Mouse (Mus musculus): ENCODE data around the gene 9930021J03Rik. TPM values are rescaled to one million over a fixed set of nuclear protein-coding genes. Genes with fewer than 3 reads are reported as not detected.
A peak's percentile ranks its signal among the peaks of the same experiment; 100 is the strongest.

The 9930021J03Rik gene
- polyA plus RNA-seq, 1 experiment from 2014 or later, result 7.5 TPM

DNA sequence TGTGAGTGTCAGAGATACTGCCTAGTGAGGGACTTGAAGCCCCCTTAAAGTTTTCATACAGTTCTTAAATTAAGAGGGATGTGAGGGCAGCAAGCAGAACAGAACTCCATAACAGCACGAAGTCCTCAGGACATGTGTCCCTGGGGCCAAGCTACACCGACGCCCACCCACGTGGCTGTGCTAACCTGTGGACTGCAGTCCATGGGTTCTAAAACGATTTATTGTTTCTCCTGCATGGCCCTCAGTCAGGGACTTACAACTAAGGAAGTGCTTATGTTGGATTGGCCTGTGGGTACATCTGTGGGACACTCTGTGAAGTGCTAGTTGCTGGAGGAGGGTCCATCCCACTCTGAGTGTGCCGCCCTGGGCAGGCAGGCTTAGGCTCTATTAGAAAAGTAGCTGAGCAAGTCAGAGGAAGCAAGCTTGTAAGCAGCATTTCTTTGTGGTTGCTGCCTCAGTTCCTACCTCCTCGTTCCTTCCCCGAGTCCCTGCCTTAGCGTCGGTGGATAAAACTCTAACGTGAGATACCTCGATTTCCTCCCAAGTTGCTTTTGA, 17.7 kb upstream of the 9930021J03Rik start:
- no peak overlapping the region for H3K4me2 ChIP-seq (ENCODE audit: low read length)
- H3K36me3 ChIP-seq (ENCODE audit: control insufficient read depth, insufficient read depth, low read length), result no peaks in the 10 kb centered on the region
- H3K4me1 ChIP-seq (replicated peaks; ENCODE audit: control insufficient read depth, insufficient read depth, low read length), result no peaks in the 10 kb centered on the region
- no peaks in the 10 kb centered on the region for H3K27me3 ChIP-seq (replicated peaks; ENCODE audit: control insufficient read depth, insufficient read depth, low read length)
- H3K27ac ChIP-seq (ENCODE audit: low read depth), result no peak overlapping the region
- H3K4me3 ChIP-seq (ENCODE audit: low read depth, low read length), result no peak overlapping the region
- DNase-seq (ENCODE audit: low spot score) (no peak), ATAC-seq (replicated peaks; ENCODE audit: low FRiP score, low TSS enrichment, low read depth) (no peak)
- no peaks in the 10 kb centered on the region for H3K9me3 ChIP-seq (ENCODE audit: control insufficient read depth, low read length)
- WGBS, result 66% methylated on average over 12 of the region's 12 CpGs
- H3K9ac ChIP-seq (ENCODE audit: low read length), result no peak overlapping the region

DNA sequence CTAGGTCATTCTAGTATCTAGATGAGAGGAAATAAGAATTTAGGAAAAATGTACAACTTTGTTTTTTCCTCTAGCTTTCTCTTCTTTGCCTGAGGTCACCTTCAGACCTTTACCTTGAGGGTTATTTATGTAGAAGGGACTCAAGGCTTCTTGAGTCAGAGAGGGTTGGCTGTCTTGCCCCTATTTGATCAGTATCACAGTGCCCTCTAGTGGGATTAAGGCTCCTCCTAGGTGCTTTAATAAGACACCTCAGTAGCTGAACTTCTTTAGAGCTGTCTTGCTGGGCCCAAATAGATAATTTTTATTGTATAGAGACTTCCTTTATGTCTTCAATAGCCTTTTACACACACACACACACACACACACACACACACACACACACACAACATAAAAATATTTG, 15.2 kb upstream of the 9930021J03Rik start:
- no peak for ATAC-seq (replicated peaks; ENCODE audit: low FRiP score, low TSS enrichment, low read depth)

DNA sequence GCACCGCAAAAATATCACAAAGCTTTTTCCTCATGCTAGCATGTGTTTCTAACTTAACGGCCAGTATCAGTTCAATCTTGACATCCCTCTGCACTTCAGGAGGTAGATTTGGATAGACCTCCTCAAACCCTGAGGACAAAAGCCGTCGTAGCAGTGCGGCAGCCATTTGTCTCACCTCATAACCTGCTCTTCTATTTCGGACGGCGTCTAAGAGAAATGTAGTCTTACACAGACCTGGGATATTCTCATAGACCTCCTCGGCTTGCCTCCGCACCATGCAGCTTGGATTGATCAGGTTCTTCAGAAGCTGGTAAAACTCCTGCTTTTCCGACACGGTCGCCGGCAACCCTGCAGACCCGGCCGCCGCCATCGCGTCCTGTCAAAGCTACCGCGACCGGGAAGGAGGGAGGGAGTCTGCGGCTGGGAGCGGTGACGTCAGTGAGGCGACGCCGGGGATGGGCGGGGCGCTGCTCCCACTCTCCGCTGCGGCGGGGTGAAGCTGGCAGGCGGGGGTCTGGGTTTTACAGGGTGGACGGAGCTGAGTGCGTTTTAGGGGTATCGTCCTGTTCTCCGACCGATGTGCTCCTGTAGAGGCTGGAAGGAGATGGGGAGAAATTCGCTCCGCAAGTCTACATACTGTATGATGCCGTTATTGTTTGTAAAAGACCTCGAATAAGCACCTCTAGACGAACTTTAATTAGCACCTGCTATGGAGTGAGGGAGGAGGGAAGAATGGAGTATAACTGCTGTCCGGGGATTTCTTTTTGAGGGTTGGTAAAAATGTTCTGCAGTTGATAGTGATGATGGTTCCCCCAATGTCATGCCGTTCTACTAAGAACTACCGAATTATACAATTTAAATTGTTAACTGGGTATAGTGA, 7.0 kb upstream of the 9930021J03Rik start, which contains the start of gene Ranbp6:
Ranbp6 (minus strand) TSS at position 394 of the 880 bp plus-strand sequence.
- Histone ChIP-seq H3K4me1 (replicated peaks; ENCODE audit: control insufficient read depth, insufficient read depth, low read length) (peaks cover 10% of the 10 kb centered on the region), H3K4me3 (ENCODE audit: low read depth, low read length) (peak within 1 kb of the TSS; percentile 97), H3K4me2 (ENCODE audit: low read length) (peak within 1 kb of the TSS; percentile 79), H3K9me3 (ENCODE audit: control insufficient read depth, low read length) (no peaks in the 10 kb centered on the region), H3K27me3 (replicated peaks; ENCODE audit: control insufficient read depth, insufficient read depth, low read length) (0 out of 2 replicates have a peak, but pooled peaks cover 4% of the 10 kb centered on the region), H3K9ac (ENCODE audit: low read length) (peak within 1 kb of the TSS; percentile 80), H3K27ac (ENCODE audit: low read depth) (peak within 1 kb of the TSS; percentile 43; the same call in 1 of the 2 replicates), H3K36me3 (ENCODE audit: control insufficient read depth, insufficient read depth, low read length) (peaks cover 25% of the 10 kb centered on the region)
- DNase-seq (ENCODE audit: low spot score) (peak; percentile 94), ATAC-seq (replicated peaks; ENCODE audit: low FRiP score, low TSS enrichment, low read depth) (peak; percentile 91)
- under 1% methylated on average over 47 of the region's 47 CpGs for WGBS

More for the DNA sequence above, 15.2 kb upstream of the 9930021J03Rik start:
- H3K4me1 ChIP-seq (replicated peaks; ENCODE audit: control insufficient read depth, insufficient read depth, low read length), result no peaks in the 10 kb centered on the region
- H3K27ac ChIP-seq (ENCODE audit: low read depth), result no peak overlapping the region
- no peak overlapping the region for H3K9ac ChIP-seq (ENCODE audit: low read length)
- no peak overlapping the region for H3K4me3 ChIP-seq (ENCODE audit: low read depth, low read length)
- no peak for DNase-seq (ENCODE audit: low spot score)
- H3K27me3 ChIP-seq (replicated peaks; ENCODE audit: control insufficient read depth, insufficient read depth, low read length), result no peaks in the 10 kb centered on the region
- no peak overlapping the region for H3K4me2 ChIP-seq (ENCODE audit: low read length)
- H3K9me3 ChIP-seq (ENCODE audit: control insufficient read depth, low read length), result no peaks in the 10 kb centered on the region
- no peaks in the 10 kb centered on the region for H3K36me3 ChIP-seq (ENCODE audit: control insufficient read depth, insufficient read depth, low read length)

DNA sequence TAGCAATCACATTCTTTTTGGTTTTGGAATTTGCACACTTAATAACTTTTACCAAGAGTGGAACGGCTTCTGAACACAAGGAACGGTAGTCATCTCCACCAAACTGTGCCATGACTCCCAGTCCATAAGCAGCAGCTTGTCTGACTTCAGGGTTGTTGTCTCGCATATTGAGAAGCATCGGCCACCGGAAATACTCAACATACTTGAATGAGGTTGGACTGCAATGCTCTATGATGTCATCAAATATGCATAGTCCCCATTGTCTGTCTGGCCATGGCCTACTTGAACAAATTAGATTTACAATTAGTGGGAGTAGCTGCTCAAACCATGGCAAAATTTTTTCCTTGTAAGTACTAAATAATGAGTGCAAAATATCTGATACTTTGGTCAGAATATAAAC, 4.2 kb upstream of the 9930021J03Rik start:
- Histone ChIP-seq H3K4me2 (ENCODE audit: low read length) (no peak overlapping the region), H3K27me3 (replicated peaks; ENCODE audit: control insufficient read depth, insufficient read depth, low read length) (0 out of 2 replicates have a peak, but pooled peaks cover 4% of the 10 kb centered on the region), H3K27ac (ENCODE audit: low read depth) (no peak overlapping the region), H3K9me3 (ENCODE audit: control insufficient read depth, low read length) (no peaks in the 10 kb centered on the region), H3K4me1 (replicated peaks; ENCODE audit: control insufficient read depth, insufficient read depth, low read length) (peaks cover 10% of the 10 kb centered on the region), H3K36me3 (ENCODE audit: control insufficient read depth, insufficient read depth, low read length) (peaks cover 25% of the 10 kb centered on the region), H3K4me3 (ENCODE audit: low read depth, low read length) (no peak overlapping the region), H3K9ac (ENCODE audit: low read length) (no peak overlapping the region)
- ATAC-seq (replicated peaks; ENCODE audit: low FRiP score, low TSS enrichment, low read depth) (no peak), DNase-seq (ENCODE audit: low spot score) (no peak)
- WGBS, result 91% methylated on average over 5 of the region's 5 CpGs

DNA sequence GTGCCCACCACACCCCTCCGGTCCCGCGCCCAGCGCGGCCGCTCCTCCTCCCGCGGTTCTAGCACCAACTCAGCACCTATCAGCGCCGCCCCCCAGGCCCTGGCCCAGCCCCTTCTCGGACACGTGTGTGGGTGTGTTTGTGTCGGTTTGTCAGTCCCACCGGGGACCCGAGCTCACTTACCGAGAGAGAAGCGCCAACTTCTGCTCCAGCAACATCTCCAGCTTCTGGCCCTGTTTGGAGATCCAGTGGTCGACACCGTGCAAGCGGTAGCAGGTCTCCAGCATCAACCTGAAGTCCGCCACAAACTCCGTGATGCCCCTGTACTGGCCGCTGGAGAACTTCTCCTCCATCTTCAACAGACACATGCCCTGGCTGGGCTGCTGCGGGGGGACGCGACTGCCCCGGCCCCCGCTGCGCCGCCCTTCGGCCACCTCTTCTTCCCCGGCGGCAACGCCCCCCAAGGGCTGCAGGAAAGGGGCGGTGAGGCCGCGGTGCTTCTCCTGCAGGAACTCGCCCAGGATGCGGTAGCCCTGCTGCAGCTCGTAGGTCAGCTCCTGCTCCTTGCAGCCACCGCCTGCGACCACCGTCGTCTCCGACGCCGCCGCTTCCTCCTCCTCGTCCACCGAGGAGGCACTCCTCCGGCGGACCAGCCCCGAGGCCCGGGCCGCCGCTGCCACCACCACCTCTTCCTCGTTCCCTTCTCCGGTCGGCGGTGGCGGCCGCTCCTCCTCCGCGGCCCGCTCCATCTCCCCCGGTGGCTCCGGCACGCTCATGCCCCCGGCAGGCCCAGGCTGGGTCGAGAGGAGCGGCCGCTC, 480 bp downstream of the 9930021J03Rik start:
- Histone ChIP-seq H3K4me2 (ENCODE audit: low read length) (peak overlapping the region; percentile 76), H3K4me3 (ENCODE audit: low read depth, low read length) (peak overlapping the region; percentile 80), H3K36me3 (ENCODE audit: control insufficient read depth, insufficient read depth, low read length) (peaks cover 15% of the 10 kb centered on the region), H3K4me1 (replicated peaks; ENCODE audit: control insufficient read depth, insufficient read depth, low read length) (peaks cover 7% of the 10 kb centered on the region), H3K9me3 (ENCODE audit: control insufficient read depth, low read length) (no peaks in the 10 kb centered on the region), H3K27me3 (replicated peaks; ENCODE audit: control insufficient read depth, insufficient read depth, low read length) (no peaks in the 10 kb centered on the region), H3K9ac (ENCODE audit: low read length) (peak overlapping the region; percentile 84), H3K27ac (ENCODE audit: low read depth) (peak overlapping the region; percentile 95)
- DNase-seq (ENCODE audit: low spot score) (peak; percentile 88), ATAC-seq (replicated peaks; ENCODE audit: low FRiP score, low TSS enrichment, low read depth) (peak; percentile 56)
- 1% methylated on average over 69 of the region's 72 CpGs for WGBS

DNA sequence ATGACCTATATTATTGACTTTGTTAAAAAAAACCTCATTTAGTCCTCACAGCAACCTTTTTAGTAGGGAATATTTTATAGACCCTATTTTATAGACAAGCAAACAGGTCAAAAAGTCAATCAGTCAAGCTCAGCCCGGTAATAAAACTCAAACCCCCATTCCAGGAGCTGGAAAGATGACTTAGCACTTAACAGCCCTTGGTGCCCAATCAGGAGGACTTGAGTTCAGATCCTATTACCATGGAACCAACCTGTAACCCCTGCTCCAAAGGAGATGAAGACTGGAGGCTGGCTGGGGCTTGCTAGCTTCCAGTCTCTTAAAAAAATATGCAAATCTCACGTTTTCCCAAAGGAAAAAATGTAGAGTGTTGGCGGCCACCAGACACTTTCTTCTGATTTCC, 1.8 kb downstream of the 9930021J03Rik start:
- no peaks in the 10 kb centered on the region for H3K27me3 ChIP-seq (replicated peaks; ENCODE audit: control insufficient read depth, insufficient read depth, low read length)
- WGBS, result 39% methylated on average over 3 of the region's 3 CpGs
- H3K9me3 ChIP-seq (ENCODE audit: control insufficient read depth, low read length), result no peaks in the 10 kb centered on the region
- peaks cover 5% of the 10 kb centered on the region for H3K4me1 ChIP-seq (replicated peaks; ENCODE audit: control insufficient read depth, insufficient read depth, low read length)
- H3K9ac ChIP-seq (ENCODE audit: low read length), result no peak overlapping the region
- H3K36me3 ChIP-seq (ENCODE audit: control insufficient read depth, insufficient read depth, low read length), result 0 out of 2 replicates have a peak, but pooled peaks cover 1% of the 10 kb centered on the region
- H3K4me3 ChIP-seq (ENCODE audit: low read depth, low read length), result peak overlapping the region; percentile 80
- H3K4me2 ChIP-seq (ENCODE audit: low read length), result peak overlapping the region; percentile 76
- ATAC-seq (replicated peaks; ENCODE audit: low FRiP score, low TSS enrichment, low read depth) (no peak), DNase-seq (ENCODE audit: low spot score) (no peak)
- no peak overlapping the region for H3K27ac ChIP-seq (ENCODE audit: low read depth)

DNA sequence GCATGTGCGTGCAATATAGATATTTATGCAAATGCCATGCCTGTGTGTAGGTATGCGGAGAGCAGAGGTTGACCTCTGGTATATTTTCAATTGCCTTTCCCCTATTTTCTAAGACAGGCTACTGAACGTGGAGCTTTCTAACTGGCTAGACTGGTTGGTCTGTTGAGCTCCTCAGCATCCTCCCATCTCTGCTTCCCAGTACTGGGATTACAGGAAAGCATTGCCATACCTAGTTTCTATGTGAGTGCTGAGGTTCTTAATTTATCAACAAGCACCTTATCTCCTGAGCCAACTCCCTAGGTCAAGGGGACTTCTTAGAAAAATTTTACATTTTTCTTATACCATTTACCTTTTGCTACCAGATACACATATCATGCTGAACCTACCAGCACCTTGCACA, 8.4 kb downstream of the 9930021J03Rik start:
- 83% methylated on average over 3 of the region's 3 CpGs for WGBS
- DNase-seq (ENCODE audit: low spot score) (no peak), ATAC-seq (replicated peaks; ENCODE audit: low FRiP score, low TSS enrichment, low read depth) (no peak)
- no peak overlapping the region for H3K4me3 ChIP-seq (ENCODE audit: low read depth, low read length)
- H3K9ac ChIP-seq (ENCODE audit: low read length), result no peak overlapping the region
- H3K4me1 ChIP-seq (replicated peaks; ENCODE audit: control insufficient read depth, insufficient read depth, low read length), result no peaks in the 10 kb centered on the region
- no peaks in the 10 kb centered on the region for H3K27me3 ChIP-seq (replicated peaks; ENCODE audit: control insufficient read depth, insufficient read depth, low read length)
- no peaks in the 10 kb centered on the region for H3K9me3 ChIP-seq (ENCODE audit: control insufficient read depth, low read length)
- H3K4me2 ChIP-seq (ENCODE audit: low read length), result no peak overlapping the region
- H3K27ac ChIP-seq (ENCODE audit: low read depth), result no peak overlapping the region
- H3K36me3 ChIP-seq (ENCODE audit: control insufficient read depth, insufficient read depth, low read length), result no peaks in the 10 kb centered on the region

DNA sequence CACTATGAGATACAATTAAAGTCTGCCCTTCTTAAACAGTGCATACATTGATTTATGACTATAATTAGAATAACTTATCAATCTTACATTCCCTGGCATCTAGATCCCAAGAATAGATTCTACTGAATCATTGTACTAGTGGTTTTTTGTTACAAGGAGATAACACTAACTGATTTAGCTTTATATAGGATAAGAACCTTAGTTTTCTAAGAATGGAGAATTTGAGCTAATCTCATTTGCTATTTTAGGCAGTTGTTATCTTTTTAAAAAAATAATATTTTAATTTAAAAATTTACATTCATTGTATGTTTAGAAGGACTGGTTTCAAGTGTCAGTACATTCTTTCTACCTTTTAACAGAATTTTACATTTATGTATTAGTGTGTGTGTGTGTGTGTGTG, 17.8 kb downstream of the 9930021J03Rik start:
- peaks cover 16% of the 10 kb centered on the region for H3K36me3 ChIP-seq (ENCODE audit: control insufficient read depth, insufficient read depth, low read length)
- no peaks in the 10 kb centered on the region for H3K4me1 ChIP-seq (replicated peaks; ENCODE audit: control insufficient read depth, insufficient read depth, low read length)
- DNase-seq (ENCODE audit: low spot score), result no peak
- no peak overlapping the region for H3K9ac ChIP-seq (ENCODE audit: low read length)
- ATAC-seq (replicated peaks; ENCODE audit: low FRiP score, low TSS enrichment, low read depth), result no peak
- no peak overlapping the region for H3K4me2 ChIP-seq (ENCODE audit: low read length)
- H3K9me3 ChIP-seq (ENCODE audit: control insufficient read depth, low read length), result no peaks in the 10 kb centered on the region
- H3K4me3 ChIP-seq (ENCODE audit: low read depth, low read length), result no peak overlapping the region
- H3K27ac ChIP-seq (ENCODE audit: low read depth), result no peak overlapping the region
- no peaks in the 10 kb centered on the region for H3K27me3 ChIP-seq (replicated peaks; ENCODE audit: control insufficient read depth, insufficient read depth, low read length)
